Mouse (Mus musculus) neural tube, embryonic 11.5 days (tissue): ENCODE measurements around the gene Socs5. TPM values are rescaled to one million over a fixed set of nuclear protein-coding genes. Genes with fewer than 3 reads are reported as not detected.
"Not testable (repeated sequence)": the region's sequence is repeated elsewhere in the genome, so short reads cannot be mapped to it uniquely, and the experiment has no call there.

Source experiments
- ATAC-seq: fragments of 200-750 bp; cut with Nextera tagmentation; 2 replicates; pipeline ENCODE4 v1.8.0; 2017; ENCODE audit warnings: moderate number of reproducible peaks, mild to moderate bottlenecking, moderate TSS enrichment, moderate library complexity; ENCODE audit not compliant: insufficient read depth, low FRiP score, low TSS enrichment
- DNase-seq: peaks from one replicate; pipeline ENCODE4 v3.0.0-alpha.2; 2015; ENCODE audit warnings: low spot score
- H3K27ac ChIP-seq: fragments of 300-500 bp; sonication (generic); 2 replicates; pipeline ENCODE4 v1.5.1; 2014; ENCODE audit warnings: low read depth, mild to moderate bottlenecking, low read length
- H3K27me3 ChIP-seq: fragments of 300-500 bp; sonication (generic); 2 replicates; pipeline ENCODE4 v1.6.1; 2014; ENCODE audit warnings: mild to moderate bottlenecking, low read length, mixed read lengths; ENCODE audit not compliant: control insufficient read depth, insufficient read depth
- H3K36me3 ChIP-seq: fragments of 300-500 bp; sonication (generic); 2 replicates; pipeline ENCODE4 v1.6.1; 2014; ENCODE audit warnings: mild to moderate bottlenecking, low read length, moderate library complexity, mixed read lengths; ENCODE audit not compliant: control insufficient read depth, insufficient read depth
- H3K4me1 ChIP-seq: fragments of 300-500 bp; sonication (generic); 2 replicates; pipeline ENCODE4 v1.6.1; 2014; ENCODE audit warnings: low read length, mixed read lengths; ENCODE audit not compliant: control insufficient read depth, insufficient read depth
- H3K4me2 ChIP-seq: fragments of 300-500 bp; sonication (generic); 2 replicates; pipeline ENCODE4 v1.6.1; 2014; ENCODE audit warnings: low read depth, mild to moderate bottlenecking, moderate library complexity
- H3K4me3 ChIP-seq: fragments of 300-500 bp; sonication (generic); 2 replicates; pipeline ENCODE4 v1.5.1; 2014; ENCODE audit warnings: low read depth, low read length
- H3K9ac ChIP-seq: fragments of 300-500 bp; sonication (generic); 2 replicates; pipeline ENCODE4 v1.6.1; 2014; ENCODE audit warnings: mild to moderate bottlenecking, low read length
- H3K9me3 ChIP-seq: fragments of 300-500 bp; sonication (generic); 2 replicates; pipeline ENCODE4 v1.6.1; 2016; ENCODE audit warnings: low read length; ENCODE audit not compliant: control insufficient read depth
- WGBS: fragments of 180-500 bp; shearing (Covaris S2); extraction: QIAGEN DNeasy Blood & Tissue Kit; methylation state at CpG from one replicate; pipeline ENCODE4 v1.1.7; 2014; 5-methylcytosine and 5-hydroxymethylcytosine counted together
- polyA plus RNA-seq: library from polyadenylated mRNA; unstranded; fragments of >200 nt; fragmentation: Nextera tagmentation; extraction: Ambion mirVana; gene quantifications from 2 replicates; pipeline ENCODE4 v1.2.1, GENCODE M21; 2014

The Socs5 gene
- polyA plus RNA-seq = 15.4 and 16.8 TPM in 2 replicates

- Histone ChIP-seq H3K27me3 (no peaks in the 10 kb centered on the region), H3K4me2 (peak within 1 kb of the TSS; percentile 84), H3K27ac (peak within 1 kb of the TSS; percentile 88), H3K9me3 (no peaks in the 10 kb centered on the region), H3K36me3 (no peaks in the 10 kb centered on the region), H3K4me1 (peaks cover 6% of the 10 kb centered on the region), H3K9ac (peak within 1 kb of the TSS; percentile 82), H3K4me3 (peak within 1 kb of the TSS; percentile 92)
- peak; percentile 85 for ATAC-seq
- no peak for DNase-seq
- WGBS = under 1% methylated on average over 57 of the region's 73 CpGs
These were observed at the start of gene Socs5 for GRCm38 (mm10) chr17:87107623-87108221. Gene Socs5 (plus strand): TSS chr17:87107679.

- Histone ChIP-seq H3K9me3 (no peaks in the 10 kb centered on the region), H3K36me3 (no peaks in the 10 kb centered on the region), H3K9ac (no peak overlapping the region), H3K27ac (no peak overlapping the region), H3K4me1 (no peaks in the 10 kb centered on the region), H3K4me3 (no peak overlapping the region), H3K4me2 (no peak overlapping the region), H3K27me3 (no peaks in the 10 kb centered on the region)
- ATAC-seq (no peak), DNase-seq (no peak)
- 87% methylated on average over 9 of the region's 9 CpGs for WGBS
These were observed 44.8 kb upstream of the Socs5 start for GRCm38 (mm10) chr17:87062639-87063038.

GRCm38 (mm10) chr17:87063461-87063860 is 44.0 kb upstream of the Socs5 start:
- DNase-seq = no peak
- H3K36me3 ChIP-seq = no peaks in the 10 kb centered on the region

GRCm38 (mm10) chr17:87063969-87064368 is 43.5 kb upstream of the Socs5 start:
- Histone ChIP-seq H3K4me1 (no peaks in the 10 kb centered on the region), H3K9me3 (no peaks in the 10 kb centered on the region), H3K27ac (no peak overlapping the region), H3K9ac (no peak overlapping the region), H3K4me3 (no peak overlapping the region), H3K4me2 (no peak overlapping the region), H3K27me3 (no peaks in the 10 kb centered on the region), H3K36me3 (no peaks in the 10 kb centered on the region)
- no peak for DNase-seq
- WGBS = 84% methylated on average over 6 of the region's 6 CpGs
- no peak for ATAC-seq

More at GRCm38 (mm10) chr17:87063461-87063860, 44.0 kb upstream of the Socs5 start:
- no peak for ATAC-seq
- Histone ChIP-seq H3K9me3 (no peaks in the 10 kb centered on the region), H3K27me3 (no peaks in the 10 kb centered on the region), H3K4me2 (no peak overlapping the region), H3K4me1 (no peaks in the 10 kb centered on the region), H3K9ac (no peak overlapping the region), H3K4me3 (no peak overlapping the region), H3K27ac (no peak overlapping the region)
- 70% methylated on average over 7 of the region's 7 CpGs for WGBS

- Histone ChIP-seq H3K9ac (no peak overlapping the region), H3K9me3 (no peaks in the 10 kb centered on the region), H3K36me3 (no peaks in the 10 kb centered on the region), H3K27ac (no peak overlapping the region), H3K4me2 (no peak overlapping the region), H3K4me1 (no peaks in the 10 kb centered on the region), H3K4me3 (no peak overlapping the region), H3K27me3 (no peaks in the 10 kb centered on the region)
- no peak for DNase-seq
- no peak for ATAC-seq
- WGBS = 92% methylated on average over 4 of the region's 4 CpGs
These were observed 38.5 kb upstream of the Socs5 start for GRCm38 (mm10) chr17:87068997-87069396.

GRCm38 (mm10) chr17:87072183-87072582 is 35.3 kb upstream of the Socs5 start:
- H3K4me3 ChIP-seq, ATAC-seq, H3K27ac ChIP-seq, H3K36me3 ChIP-seq, H3K4me1 ChIP-seq, DNase-seq, H3K4me2 ChIP-seq, H3K27me3 ChIP-seq, H3K9me3 ChIP-seq, H3K9ac ChIP-seq: not testable (repeated sequence)
- WGBS = 100% methylated on average over 1 of the region's 1 CpGs

GRCm38 (mm10) chr17:87072766-87073440 is 34.6 kb upstream of the Socs5 start:
- no peak overlapping the region for H3K4me2 ChIP-seq
- WGBS = 75% methylated on average over 5 of the region's 5 CpGs
- no peaks in the 10 kb centered on the region for H3K9me3 ChIP-seq
- no peaks in the 10 kb centered on the region for H3K4me1 ChIP-seq
- no peak overlapping the region for H3K4me3 ChIP-seq
- H3K36me3 ChIP-seq = no peaks in the 10 kb centered on the region
- no peak overlapping the region for H3K9ac ChIP-seq
- DNase-seq (no peak), ATAC-seq (no peak)
- no peak overlapping the region for H3K27ac ChIP-seq
- H3K27me3 ChIP-seq = no peaks in the 10 kb centered on the region

- H3K27me3 ChIP-seq = no peaks in the 10 kb centered on the region
- H3K4me2 ChIP-seq = no peak overlapping the region
- no peak for ATAC-seq
- H3K9ac ChIP-seq = no peak overlapping the region
- no peak for DNase-seq
- no peaks in the 10 kb centered on the region for H3K9me3 ChIP-seq
- no peak overlapping the region for H3K27ac ChIP-seq
- no peaks in the 10 kb centered on the region for H3K36me3 ChIP-seq
- no peaks in the 10 kb centered on the region for H3K4me1 ChIP-seq
- H3K4me3 ChIP-seq = no peak overlapping the region
These were observed 34.0 kb upstream of the Socs5 start for GRCm38 (mm10) chr17:87073470-87073869.

GRCm38 (mm10) chr17:87078217-87078616 is 29.3 kb upstream of the Socs5 start:
- not testable (repeated sequence) for H3K4me2 ChIP-seq, H3K27me3 ChIP-seq, H3K4me1 ChIP-seq, H3K36me3 ChIP-seq, H3K9me3 ChIP-seq, DNase-seq, H3K27ac ChIP-seq, H3K9ac ChIP-seq, H3K4me3 ChIP-seq, ATAC-seq
- 95% methylated on average over 17 of the region's 17 CpGs for WGBS
